Mouse (Mus musculus) thymus, adult 2 months (tissue): ENCODE data around the gene Ldhal6b.

Experiments
- CTCF ChIP-seq: fragments of 200-500 bp; IDR thresholded peaks from 2 replicates; pipeline ENCODE4 v1.5.1; 2012; ENCODE audit warnings: mild to moderate bottlenecking, control low read depth, low read length, moderate library complexity, borderline replicate concordance; ENCODE audit not compliant: control insufficient read depth, poor library complexity, insufficient read depth; ENCODE audit errors: extremely low read depth
- POLR2A ChIP-seq: fragments of 200-500 bp; IDR thresholded peaks from 2 replicates; pipeline ENCODE4 v1.6.1; 2012; ENCODE audit warnings: mild to moderate bottlenecking, low read length, control low read depth, moderate library complexity; ENCODE audit not compliant: control insufficient read depth, poor library complexity, insufficient read depth; ENCODE audit errors: extremely low read depth

GRCm38 (mm10) chr17:5424156-5424555, 5.6 kb upstream of the Ldhal6b start:
- TF ChIP-seq POLR2A (no peak), CTCF (no peak)
